Mouse (Mus musculus) Muller cell, postnatal 12 days (primary cell): Measurements from ENCODE around the gene Clcf1.
"Not testable (repeated sequence)": the region's sequence is repeated elsewhere in the genome, so short reads cannot be mapped to it uniquely, and the experiment has no call there.

ENCODE experiments used
- DNase-seq: peaks from one replicate; pipeline ENCODE4 v3.0.0-alpha.2; 2015; ENCODE audit errors: inconsistent ontology term

The Clcf1 gene

GRCm38 (mm10) chr19:4218293-4218692 is 4.3 kb downstream of the Clcf1 start:
- DNase-seq, result no peak

- no peak for DNase-seq
Measured at GRCm38 (mm10) chr19:4218784-4219183, 4.7 kb downstream of the Clcf1 start.

GRCm38 (mm10) chr19:4219943-4220342 is 5.9 kb downstream of the Clcf1 start:
- DNase-seq, result no peak

GRCm38 (mm10) chr19:4220416-4220815 is 6.4 kb downstream of the Clcf1 start:
- DNase-seq, result no peak

- no peak for DNase-seq
Measured at GRCm38 (mm10) chr19:4220957-4221743, 7.1 kb downstream of the Clcf1 start.

GRCm38 (mm10) chr19:4222165-4222564 is 8.1 kb downstream of the Clcf1 start:
- DNase-seq, result no peak

GRCm38 (mm10) chr19:4226779-4227178 is 12.7 kb downstream of the Clcf1 start:
- no peak for DNase-seq

GRCm38 (mm10) chr19:4227446-4227845 is 13.4 kb downstream of the Clcf1 start:
- DNase-seq, result no peak

- DNase-seq, result peak; percentile 83
Measured at GRCm38 (mm10) chr19:4227894-4228678, 14.0 kb downstream of the Clcf1 start.

GRCm38 (mm10) chr19:4228891-4229290 is 14.9 kb downstream of the Clcf1 start:
- no peak for DNase-seq

- no peak for DNase-seq
Measured at GRCm38 (mm10) chr19:4229451-4230076, 15.5 kb downstream of the Clcf1 start.

- peak; percentile 63 for DNase-seq
Measured at GRCm38 (mm10) chr19:4230415-4230814, 16.4 kb downstream of the Clcf1 start.

GRCm38 (mm10) chr19:4231253-4232185 is 17.5 kb downstream of the Clcf1 start, which contains the start of gene Pold4:
Pold4 (plus strand) TSS chr19:4231899.
- DNase-seq, result peak; percentile 96

GRCm38 (mm10) chr19:4232186-4232572 is 18.1 kb downstream of the Clcf1 start:
- DNase-seq, result no peak

- no peak for DNase-seq
Measured at GRCm38 (mm10) chr19:4232651-4233050, 18.6 kb downstream of the Clcf1 start.

- no peak for DNase-seq
Measured at GRCm38 (mm10) chr19:4234548-4234947, 20.5 kb downstream of the Clcf1 start.

- DNase-seq, result no peak
Measured at GRCm38 (mm10) chr19:4240247-4240668, 26.2 kb downstream of the Clcf1 start.

GRCm38 (mm10) chr19:4242416-4242815 is 28.4 kb downstream of the Clcf1 start:
- DNase-seq, result no peak

- no peak for DNase-seq
Measured at GRCm38 (mm10) chr19:4244775-4245174, 30.7 kb downstream of the Clcf1 start.

- DNase-seq, result no peak
Measured at GRCm38 (mm10) chr19:4247010-4247409, 33.0 kb downstream of the Clcf1 start.

GRCm38 (mm10) chr19:4248683-4249082 is 34.6 kb downstream of the Clcf1 start:
- DNase-seq, result not testable (repeated sequence)
